Mouse (Mus musculus): ENCODE data around the gene Fam120a.
A peak's percentile ranks its signal among the peaks of the same experiment; 100 is the strongest.

Gene Fam120a

GRCm38 (mm10) chr13:48913141-48913540 is 54.7 kb downstream of the Fam120a start:
- DNase-seq (ENCODE audit: low spot score in 2 of 2), result no peak

DNA sequence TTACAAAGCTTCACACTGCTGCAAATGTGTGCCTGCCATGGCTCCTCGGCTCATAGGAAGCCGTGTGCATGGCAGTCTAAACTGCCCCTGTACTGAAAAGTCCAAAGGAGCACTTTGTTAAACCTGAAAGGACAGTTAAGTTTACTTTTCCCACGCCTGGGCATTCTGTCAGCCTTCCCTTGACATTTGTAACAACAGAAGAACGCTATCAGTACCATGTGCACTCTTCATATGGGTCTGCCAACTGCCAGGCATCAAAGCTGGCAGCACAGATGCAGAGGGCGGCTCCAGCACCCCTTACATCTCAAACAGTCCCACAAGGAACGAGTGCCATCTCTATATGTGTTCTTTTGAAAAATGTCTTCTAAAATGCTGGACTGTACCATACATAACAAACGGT is 56.4 kb downstream of the Fam120a start:
- DNase-seq (ENCODE audit: low spot score in 2 of 2), result no peak

DNA sequence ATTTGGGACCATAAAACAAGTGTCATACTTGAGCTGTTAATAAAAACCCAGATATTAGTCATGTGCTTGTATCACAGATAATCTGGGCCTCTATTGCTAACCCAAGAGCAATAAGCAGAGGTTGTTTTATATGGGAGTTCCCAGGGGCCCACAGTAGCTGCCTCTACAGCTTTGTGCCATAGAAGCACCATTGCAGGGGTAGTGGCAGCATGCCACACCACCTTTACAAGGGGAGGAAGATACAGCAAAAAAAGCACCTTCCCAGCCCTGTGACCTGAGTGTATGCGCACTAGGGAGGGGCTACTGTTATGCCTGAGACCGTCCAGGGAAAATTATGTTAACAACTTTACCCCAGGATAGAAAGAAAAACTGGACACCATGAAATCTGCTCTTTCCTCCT is 62.4 kb downstream of the Fam120a start:
- DNase-seq (ENCODE audit: low spot score in 2 of 2), result no peak

- DNase-seq (ENCODE audit: low spot score in 2 of 2), result no peak
These were observed 72.4 kb downstream of the Fam120a start for GRCm38 (mm10) chr13:48895376-48895775.

DNA sequence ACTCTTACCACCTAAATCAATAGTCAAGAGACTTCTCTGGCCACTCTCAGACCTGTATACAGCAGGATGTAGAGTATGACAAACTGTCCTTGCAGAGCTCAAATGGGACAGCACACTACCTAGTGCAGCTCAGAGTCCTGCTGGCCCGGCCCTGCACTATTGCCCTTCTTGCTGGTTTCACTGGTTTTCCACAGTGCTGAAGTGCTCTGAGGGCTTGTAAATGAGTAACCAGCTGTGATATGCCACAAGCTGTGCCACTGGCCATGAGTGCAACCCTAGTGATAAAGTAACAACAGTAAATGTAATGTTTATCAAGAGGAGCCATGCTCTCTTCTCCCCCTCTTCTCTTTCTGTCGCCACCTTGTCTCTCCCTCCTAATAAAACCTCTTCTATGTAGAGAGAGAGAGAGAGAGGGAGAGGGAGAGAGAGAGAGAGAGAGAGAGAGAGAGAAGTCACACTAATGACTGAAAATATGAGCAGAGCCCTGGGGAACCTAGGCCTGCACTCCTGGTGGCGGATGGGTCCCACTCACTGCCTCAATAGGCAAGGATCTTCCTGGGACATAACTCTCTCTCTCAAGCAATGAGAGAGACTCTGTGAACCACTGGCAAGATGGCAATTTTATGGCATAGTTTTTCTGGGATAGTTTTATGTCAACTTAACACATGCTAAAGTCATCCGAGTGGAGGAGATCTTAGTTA is 77.4 kb downstream of the Fam120a start:
- DNase-seq (ENCODE audit: low spot score in 2 of 2), result peak in 1 of 2 experiments; percentile 17

GRCm38 (mm10) chr13:48878534-48878933 is 89.3 kb downstream of the Fam120a start:
- DNase-seq (ENCODE audit: low spot score in 2 of 2), result peak; percentile 96 to 99

GRCm38 (mm10) chr13:48877805-48878204 is 90.0 kb downstream of the Fam120a start:
- no peak for DNase-seq (ENCODE audit: low spot score in 2 of 2)

DNA sequence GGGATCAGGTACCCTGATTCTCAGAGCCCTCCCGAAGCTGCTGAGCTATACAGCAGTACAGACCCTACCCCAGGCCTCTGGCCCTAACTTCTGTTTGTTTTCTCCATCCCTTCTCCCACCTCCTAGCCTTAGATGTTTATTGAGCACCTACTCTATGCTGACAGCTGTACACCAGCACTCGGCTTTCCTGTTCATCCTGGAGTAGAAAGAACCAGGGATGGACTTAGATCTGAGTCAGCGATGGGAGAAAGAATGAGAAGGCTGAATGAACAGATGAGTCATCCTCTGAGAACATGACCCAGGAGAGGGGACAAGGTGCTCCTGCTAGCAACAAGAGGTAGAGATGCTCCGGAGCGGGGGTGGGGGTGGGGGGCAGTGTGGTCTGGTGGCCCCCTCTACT is 95.1 kb downstream of the Fam120a start:
- DNase-seq (ENCODE audit: low spot score in 2 of 2), result no peak

GRCm38 (mm10) chr13:48871887-48872606 is 95.8 kb downstream of the Fam120a start:
- DNase-seq (ENCODE audit: low spot score in 2 of 2), result no peak

GRCm38 (mm10) chr13:48870771-48871731 is 96.8 kb downstream of the Fam120a start, which contains the start of gene Phf2:
Phf2 (minus strand) TSS chr13:48871119.
- peak in 1 of 2 experiments; percentile 49 for DNase-seq (ENCODE audit: low spot score in 2 of 2)

GRCm38 (mm10) chr13:48869950-48870770 is 97.7 kb downstream of the Fam120a start:
- peak in 1 of 2 experiments; percentile 46 for DNase-seq (ENCODE audit: low spot score in 2 of 2)

GRCm38 (mm10) chr13:48869600-48869949 is 98.2 kb downstream of the Fam120a start:
- DNase-seq (ENCODE audit: low spot score in 2 of 2), result no peak

GRCm38 (mm10) chr13:48869088-48869487 is 98.7 kb downstream of the Fam120a start:
- DNase-seq (ENCODE audit: low spot score in 2 of 2), result no peak

- DNase-seq (ENCODE audit: low spot score in 2 of 2), result no peak
These were observed 103.0 kb downstream of the Fam120a start for GRCm38 (mm10) chr13:48864673-48865356.

DNA sequence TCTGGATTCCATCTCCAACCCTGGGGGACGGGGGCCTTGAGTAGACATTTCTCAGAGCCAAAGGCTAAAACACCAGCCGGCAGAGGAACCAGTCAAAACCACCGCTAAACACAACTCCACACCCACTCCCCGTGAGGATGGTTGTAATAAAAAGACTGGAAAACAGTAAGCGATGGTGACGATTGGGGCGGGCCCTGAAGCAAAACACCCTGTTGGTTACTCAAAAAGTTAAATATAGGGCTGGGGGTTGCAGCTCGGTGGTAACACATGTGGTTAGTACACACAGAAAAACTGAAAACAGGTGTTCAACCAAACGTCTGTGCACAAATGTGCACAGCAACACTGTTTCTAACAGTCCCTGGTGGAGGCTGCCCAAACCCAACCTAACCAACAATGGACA is 104.3 kb downstream of the Fam120a start:
- no peak for DNase-seq (ENCODE audit: low spot score in 2 of 2)

DNA sequence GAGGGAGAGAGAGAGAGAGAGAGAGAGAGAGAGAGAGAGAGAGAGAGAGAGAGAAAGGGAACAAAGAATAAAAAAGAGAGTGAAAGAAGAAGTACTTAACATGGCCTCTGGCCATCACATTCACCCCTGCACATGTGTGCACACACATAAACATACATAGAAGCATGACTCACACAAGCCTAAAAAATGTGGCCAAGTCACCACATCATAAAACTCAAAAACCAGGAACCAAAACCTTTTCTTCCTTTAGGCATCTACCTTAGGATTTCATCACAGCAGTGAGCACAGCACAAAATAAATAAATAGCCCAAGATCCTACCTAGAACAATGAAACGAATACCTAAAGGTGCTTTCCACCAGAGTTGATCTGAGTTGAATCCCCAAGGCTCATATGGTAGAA is 105.9 kb downstream of the Fam120a start:
- DNase-seq (ENCODE audit: low spot score in 2 of 2), result no peak

- DNase-seq (ENCODE audit: low spot score in 2 of 2), result no peak
These were observed 109.0 kb downstream of the Fam120a start for GRCm38 (mm10) chr13:48858779-48859178.

- no peak for DNase-seq (ENCODE audit: low spot score in 2 of 2)
These were observed 109.8 kb downstream of the Fam120a start for GRCm38 (mm10) chr13:48858054-48858453.

GRCm38 (mm10) chr13:48857246-48857932 is 110.4 kb downstream of the Fam120a start:
- no peak for DNase-seq (ENCODE audit: low spot score in 2 of 2)

DNA sequence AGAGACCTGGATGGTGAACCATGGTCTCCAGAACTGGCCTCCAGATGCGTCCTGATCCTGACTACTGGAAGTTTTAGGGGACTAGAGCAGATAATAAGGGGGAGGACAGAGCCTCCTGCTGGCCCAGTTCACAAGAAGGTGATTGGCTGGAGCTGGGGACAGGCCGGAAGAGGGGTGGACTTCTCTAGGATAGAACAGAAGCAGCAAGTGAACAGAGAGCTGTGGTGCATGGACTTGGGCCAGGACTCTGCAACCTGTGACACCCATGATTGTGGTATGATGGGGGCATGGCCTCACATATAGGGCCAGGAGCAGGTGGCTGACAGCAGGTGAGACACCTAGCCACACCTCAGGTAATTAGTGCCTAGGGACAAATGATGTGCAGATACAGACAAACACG is 113.9 kb downstream of the Fam120a start:
- no peak for DNase-seq (ENCODE audit: low spot score in 2 of 2)

Data from urinary bladder, postnatal 4 days (tissue).